Mouse (Mus musculus) lung, postnatal 0 days (tissue): ENCODE results near the gene Lef1.

Experiments used
- CTCF ChIP-seq: IDR thresholded peaks from 2 replicates; pipeline ENCODE4 v1.5.1; 2016; ENCODE audit warnings: antibody characterized with exemption, mild to moderate bottlenecking
- EP300 ChIP-seq: IDR thresholded peaks from 2 replicates; pipeline ENCODE4 v1.6.1; 2016; ENCODE audit warnings: antibody characterized with exemption, mild to moderate bottlenecking, control low read depth

DNA sequence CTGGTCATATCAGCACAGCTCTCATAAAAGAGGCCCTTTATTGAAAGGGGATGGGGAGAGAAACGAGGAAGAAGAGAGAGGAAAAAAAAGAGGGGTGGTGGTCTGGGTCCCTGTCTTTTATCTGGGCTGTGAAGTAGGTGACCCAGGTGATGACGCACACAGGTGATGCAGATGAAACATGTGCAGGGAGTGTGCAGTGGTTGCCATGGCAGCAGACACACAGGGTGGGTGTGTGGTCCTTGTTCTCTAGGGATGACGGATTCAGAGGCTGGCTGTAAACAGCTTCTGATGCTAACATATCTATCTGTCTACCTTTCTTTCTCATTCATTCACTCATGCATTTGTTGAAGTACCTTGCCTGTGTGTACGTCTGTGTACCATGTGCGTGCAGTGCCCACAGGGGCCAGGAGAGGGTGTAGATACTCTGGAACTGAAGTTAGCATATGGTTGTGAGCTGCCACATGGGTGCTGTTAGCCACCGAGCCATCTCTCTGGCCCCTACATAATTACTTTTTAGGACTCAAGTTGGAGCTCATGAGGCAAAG is 59.9 kb downstream of the Lef1 start:
- TF ChIP-seq CTCF, result no peak
- no peak for TF ChIP-seq EP300
